Mouse (Mus musculus) monocyte, adult 5-6 weeks (primary cell): ENCODE measurements at regions not wholly inside any gene's neighbourhood (a gene's known extent, or its start where the extent isn't known, plus 50 kb on each side); places are given as distances from the start of the nearest gene placed in this dataset.

ENCODE experiments used
- ATAC-seq: fragments of 153-309, 156-312 bp; replicated peaks from 2 replicates; pipeline ENCODE4 v1.8.0; 2017; ENCODE audit warnings: mild to moderate bottlenecking; ENCODE audit not compliant: low TSS enrichment, insufficient number of reproducible peaks, severe bottlenecking, poor library complexity, low FRiP score

GRCm38 (mm10) chr6:67159224-67159623, 78.8 kb upstream of the Serbp1 start:
- no peak for ATAC-seq

- ATAC-seq = peak; percentile 90
Observed at GRCm38 (mm10) chr6:67158765-67159164, 79.2 kb upstream of the Serbp1 start.

- ATAC-seq = no peak
Observed at GRCm38 (mm10) chr6:67152845-67153468, 85.0 kb upstream of the Serbp1 start.

- no peak for ATAC-seq
Observed at GRCm38 (mm10) chr6:67151515-67151914, 86.5 kb upstream of the Serbp1 start.

GRCm38 (mm10) chr6:67149425-67149824, 88.6 kb upstream of the Serbp1 start:
- ATAC-seq = no peak

GRCm38 (mm10) chr6:67146708-67147107, 91.3 kb upstream of the Serbp1 start:
- no peak for ATAC-seq

GRCm38 (mm10) chr6:67145969-67146368, 92.0 kb upstream of the Serbp1 start:
- no peak for ATAC-seq

- no peak for ATAC-seq
Observed at GRCm38 (mm10) chr6:67144946-67145716, 92.8 kb upstream of the Serbp1 start.

GRCm38 (mm10) chr6:67142179-67142578, 95.8 kb upstream of the Serbp1 start:
- ATAC-seq = no peak

GRCm38 (mm10) chr6:67140645-67141250, 97.2 kb upstream of the Serbp1 start:
- no peak for ATAC-seq

- ATAC-seq = no peak
Observed at GRCm38 (mm10) chr6:67139012-67139375, 99.0 kb upstream of the Serbp1 start.

- no peak for ATAC-seq
Observed at GRCm38 (mm10) chr6:67138302-67139011, 99.5 kb upstream of the Serbp1 start.

- ATAC-seq = no peak
Observed at GRCm38 (mm10) chr6:67137482-67137881, 100.2 kb upstream of the Gadd45a start.

- ATAC-seq = no peak
Observed at GRCm38 (mm10) chr6:67134915-67135314, 97.7 kb upstream of the Gadd45a start.

GRCm38 (mm10) chr6:67130540-67131301, 93.5 kb upstream of the Gadd45a start:
- no peak for ATAC-seq

- ATAC-seq = no peak
Observed at GRCm38 (mm10) chr6:67129626-67130025, 92.4 kb upstream of the Gadd45a start.

GRCm38 (mm10) chr6:67128503-67129463, 91.5 kb upstream of the Gadd45a start:
- 0 out of 2 replicates have a peak, but pooled peaks have one; percentile 37 for ATAC-seq

GRCm38 (mm10) chr6:67127727-67128126, 90.5 kb upstream of the Gadd45a start:
- no peak for ATAC-seq
